Mouse (Mus musculus) lung, adult 2 months (tissue): Measurements from ENCODE around the gene Cul4b. TPM values are rescaled to one million over a fixed set of nuclear protein-coding genes. Genes with fewer than 3 reads are reported as not detected.

Experiments
- DNase-seq: peaks from one replicate; pipeline ENCODE4 v3.0.0; 2022
- H3K4me1 ChIP-seq: fragments of 200-500 bp; 2 replicates; pipeline ENCODE4 v1.6.1; 2011; ENCODE audit warnings: low read length; ENCODE audit not compliant: control insufficient read depth, insufficient read depth
- H3K4me3 ChIP-seq: fragments of 200-500 bp; replicated peaks from 2 replicates; pipeline ENCODE3; 2011; ENCODE audit warnings: low read depth, mild to moderate bottlenecking, control low read depth, low read length; ENCODE audit errors: extremely low read depth
- CTCF ChIP-seq: fragments of 200-500 bp; IDR thresholded peaks from 2 replicates; pipeline ENCODE4 v1.5.1; 2011; ENCODE audit warnings: mild to moderate bottlenecking, low read length, control low read depth; ENCODE audit not compliant: insufficient read depth
- POLR2A ChIP-seq: fragments of 200-500 bp; IDR thresholded peaks from 2 replicates; pipeline ENCODE4 v1.6.1; 2011; ENCODE audit warnings: low read depth, mild to moderate bottlenecking, control low read depth, low read length, borderline replicate concordance; ENCODE audit errors: extremely low read depth
- WGBS: fragments of 180-500 bp; shearing (Covaris S2); methylation state at CpG from one replicate; pipeline ENCODE4 v1.1.7; 2018; 5-methylcytosine and 5-hydroxymethylcytosine counted together
- polyA plus RNA-seq: library from polyadenylated mRNA; depleted of rRNA; stranded (reverse); fragments of >200 nt; gene quantifications from 2 replicates; pipeline ENCODE4 v1.2.3, GENCODE M21; 2012; rRNA removed

Cul4b gene
- 3.4 and 4.1 TPM in 2 replicates for polyA plus RNA-seq

GRCm38 (mm10) chrX:38576078-38576477, at the start of gene Cul4b:
Gene Cul4b (minus strand): TSS chrX:38576196.
- DNase-seq: no peak
- H3K4me1 ChIP-seq: no peaks in the 10 kb centered on the region
- WGBS: 82% methylated on average over 15 of the region's 15 CpGs
- no peak for TF ChIP-seq POLR2A
- no peak for TF ChIP-seq CTCF
- no peak within 1 kb of the TSS for H3K4me3 ChIP-seq

- DNase-seq: peak; percentile 6
- 21% methylated on average over 3 of the region's 3 CpGs for WGBS
- TF ChIP-seq POLR2A: no peak
- TF ChIP-seq CTCF: no peak
These were observed 25.0 kb upstream of the Cul4b start for GRCm38 (mm10) chrX:38600995-38601369.

GRCm38 (mm10) chrX:38600177-38600994, 24.4 kb upstream of the Cul4b start, which contains the start of gene Mcts1:
Gene Mcts1 (plus strand): TSS chrX:38600578.
- Histone ChIP-seq H3K4me3 (peak within 1 kb of the TSS; percentile 84), H3K4me1 (no peaks in the 10 kb centered on the region)
- peak; percentile 70; the same call in 1 of the 2 replicates for TF ChIP-seq POLR2A
- no peak for TF ChIP-seq CTCF
- WGBS: 32% methylated on average over 26 of the region's 26 CpGs
- peak; percentile 62 for DNase-seq

More at GRCm38 (mm10) chrX:38600995-38601369, 25.0 kb upstream of the Cul4b start:
- Histone ChIP-seq H3K4me3 (peak overlapping the region; percentile 84), H3K4me1 (no peaks in the 10 kb centered on the region)

GRCm38 (mm10) chrX:38593180-38593889, 17.3 kb upstream of the Cul4b start:
- H3K4me1 ChIP-seq: no peaks in the 10 kb centered on the region; the same call in 1 of the 2 replicates
- WGBS: 62% methylated on average over 5 of the region's 5 CpGs
- DNase-seq: no peak
- no peak overlapping the region for H3K4me3 ChIP-seq
- no peak for TF ChIP-seq CTCF

GRCm38 (mm10) chrX:38591749-38592148, 15.8 kb upstream of the Cul4b start:
- no peak for DNase-seq
- TF ChIP-seq POLR2A: no peak
- no peak for TF ChIP-seq CTCF
- Histone ChIP-seq H3K4me3 (no peak overlapping the region), H3K4me1 (no peaks in the 10 kb centered on the region; the same call in 1 of the 2 replicates)
- 81% methylated on average over 3 of the region's 3 CpGs for WGBS

- WGBS: 49% methylated on average over 4 of the region's 4 CpGs
- TF ChIP-seq POLR2A (no peak), CTCF (no peak)
- no peaks in the 10 kb centered on the region; the same call in 1 of the 2 replicates for H3K4me1 ChIP-seq
- H3K4me3 ChIP-seq: no peak overlapping the region
- peak; percentile 9 for DNase-seq
These were observed 13.8 kb upstream of the Cul4b start for GRCm38 (mm10) chrX:38589827-38590226.

GRCm38 (mm10) chrX:38583261-38583660, 7.3 kb upstream of the Cul4b start:
- no peak for DNase-seq
- no peak overlapping the region for H3K4me3 ChIP-seq
- no peaks in the 10 kb centered on the region for H3K4me1 ChIP-seq
- TF ChIP-seq POLR2A: no peak
- TF ChIP-seq CTCF: no peak

GRCm38 (mm10) chrX:38581140-38581539, 5.1 kb upstream of the Cul4b start:
- DNase-seq: no peak
- 97% methylated on average over 1 of the region's 1 CpGs for WGBS
- Histone ChIP-seq H3K4me1 (no peaks in the 10 kb centered on the region), H3K4me3 (no peak overlapping the region)
- no peak for TF ChIP-seq POLR2A
- TF ChIP-seq CTCF: no peak

- no peak overlapping the region for H3K4me3 ChIP-seq
- TF ChIP-seq CTCF: no peak
- no peak for TF ChIP-seq POLR2A
- 66% methylated on average over 6 of the region's 6 CpGs for WGBS
- no peak for DNase-seq
- peaks cover 2% of the 10 kb centered on the region; the same call in 1 of the 2 replicates for H3K4me1 ChIP-seq
These were observed 9.3 kb downstream of the Cul4b start for GRCm38 (mm10) chrX:38566521-38567205.
